Mouse (Mus musculus) liver, postnatal 0 days (tissue): ENCODE measurements at regions not wholly inside any gene's neighbourhood (a gene's known extent, or its start where the extent isn't known, plus 50 kb on each side); places are given as distances from the start of the nearest gene placed in this dataset.

ENCODE experiments used
- ATAC-seq: fragments of 200-750 bp; cut with Nextera tagmentation; 2 replicates; pipeline ENCODE4 v1.8.0; 2017; ENCODE audit warnings: mild to moderate bottlenecking, moderate library complexity
- DNase-seq: peaks from one replicate; pipeline ENCODE4 v3.0.0-alpha.2; 2016
- H3K27ac ChIP-seq: fragments of 300-500 bp; sonication (generic); 2 replicates; pipeline ENCODE4 v1.5.1; 2014; ENCODE audit warnings: antibody characterized with exemption, moderate library complexity, mild to moderate bottlenecking, low read depth
- H3K27me3 ChIP-seq: fragments of 300-500 bp; sonication (generic); 2 replicates; pipeline ENCODE4 v1.6.1; 2014; ENCODE audit warnings: low read length, control low read depth, mixed read lengths; ENCODE audit not compliant: insufficient read depth
- H3K36me3 ChIP-seq: fragments of 300-500 bp; sonication (generic); replicated peaks from 2 replicates; pipeline ENCODE4 v1.6.1; 2014; ENCODE audit warnings: mild to moderate bottlenecking, control low read depth, low read length, moderate library complexity, mixed read lengths; ENCODE audit not compliant: insufficient read depth
- H3K4me1 ChIP-seq: fragments of 300-500 bp; sonication (generic); 2 replicates; pipeline ENCODE4 v1.6.1; 2014; ENCODE audit warnings: antibody characterized with exemption, mild to moderate bottlenecking, control low read depth; ENCODE audit not compliant: insufficient read depth
- H3K4me2 ChIP-seq: fragments of 300-500 bp; sonication (generic); 2 replicates; pipeline ENCODE4 v1.6.1; 2014; ENCODE audit warnings: low read depth, mild to moderate bottlenecking, low read length, moderate library complexity, mixed read lengths
- H3K4me3 ChIP-seq: fragments of 300-500 bp; sonication (generic); 2 replicates; pipeline ENCODE4 v1.5.1; 2014; ENCODE audit warnings: low read depth, low read length
- H3K9ac ChIP-seq: fragments of 300-500 bp; sonication (generic); replicated peaks from 2 replicates; pipeline ENCODE4 v1.6.1; 2014; ENCODE audit warnings: mild to moderate bottlenecking, moderate library complexity
- H3K9me3 ChIP-seq: fragments of 300-500 bp; sonication (generic); 2 replicates; pipeline ENCODE4 v1.6.1; 2016; ENCODE audit warnings: mild to moderate bottlenecking, control low read depth, low read length, mixed read lengths
- CTCF ChIP-seq: sonication (generic); IDR thresholded peaks from 2 replicates; pipeline ENCODE4 v1.5.1; 2016; ENCODE audit warnings: antibody characterized with exemption, low read depth
- EP300 ChIP-seq: IDR thresholded peaks from 2 replicates; pipeline ENCODE4 v1.6.1; 2016; ENCODE audit warnings: antibody characterized with exemption, low read depth, mild to moderate bottlenecking
- WGBS: fragments of 180-500 bp; shearing (Covaris S2); extraction: QIAGEN DNeasy Blood & Tissue Kit; methylation state at CpG from one replicate; pipeline ENCODE4 v1.1.7; 2014; ENCODE audit not compliant: insufficient replicate concordance; 5-methylcytosine and 5-hydroxymethylcytosine counted together

DNA sequence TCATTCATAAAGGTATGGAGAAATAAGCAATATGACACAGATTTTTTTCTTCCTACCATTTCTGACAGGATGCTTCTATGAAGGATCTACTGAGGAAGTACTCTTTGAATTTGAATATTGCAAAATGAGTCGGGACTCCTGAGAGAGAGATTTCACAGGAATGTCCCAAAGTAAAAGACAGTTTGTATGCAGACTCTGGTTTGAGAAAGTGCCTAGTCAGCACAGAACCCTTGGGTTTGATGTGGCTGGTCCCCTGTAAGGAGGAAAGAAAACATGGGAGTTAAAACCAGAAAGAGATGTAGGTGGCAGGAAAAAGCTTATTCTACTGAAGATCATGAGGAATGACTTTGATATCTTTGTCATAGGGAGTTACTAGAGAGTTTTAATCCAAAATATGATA, 405.6 kb upstream of the Klf4 start:
- H3K27ac ChIP-seq = no peak overlapping the region
- H3K27me3 ChIP-seq = no peaks in the 10 kb centered on the region
- no peaks in the 10 kb centered on the region for H3K36me3 ChIP-seq
- WGBS = 46% methylated on average over 1 of the region's 1 CpGs
- H3K9me3 ChIP-seq = no peaks in the 10 kb centered on the region
- no peak overlapping the region for H3K4me2 ChIP-seq
- H3K9ac ChIP-seq = no peak overlapping the region
- no peak for DNase-seq
- H3K4me1 ChIP-seq = no peaks in the 10 kb centered on the region
- TF ChIP-seq CTCF (no peak), EP300 (no peak)
- ATAC-seq = no peak
- no peak overlapping the region for H3K4me3 ChIP-seq

DNA sequence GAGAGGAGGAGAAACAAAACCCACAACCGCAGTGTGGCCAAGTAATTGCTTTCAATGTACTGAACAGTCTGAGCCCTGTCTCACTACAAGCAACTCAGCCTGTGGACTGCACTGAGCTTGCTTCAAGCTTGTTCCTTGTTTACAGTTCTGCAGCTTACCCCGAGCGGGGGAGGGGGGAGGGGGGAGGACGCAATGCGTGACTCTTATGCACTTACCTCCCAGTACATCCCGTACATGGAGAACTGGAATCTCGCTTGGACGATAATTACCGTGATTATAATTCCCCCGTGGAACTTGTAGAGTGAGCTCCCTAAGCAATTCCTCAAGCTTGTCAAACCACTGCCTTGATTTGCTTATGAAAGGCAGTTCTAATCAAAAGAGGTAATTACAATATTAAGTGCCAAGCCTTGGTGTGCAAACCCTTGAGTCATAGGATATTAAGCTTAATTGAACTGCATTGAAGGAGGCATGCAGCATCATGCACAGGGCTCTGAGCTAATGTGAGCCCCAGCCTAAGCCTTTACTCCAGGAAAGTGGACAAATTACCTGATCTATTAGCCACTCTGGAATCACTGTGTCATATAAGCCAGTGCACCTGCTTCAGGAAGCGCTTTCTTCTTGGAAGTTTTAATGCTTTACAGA, 397.0 kb upstream of the Klf4 start:
- H3K27me3 ChIP-seq = no peaks in the 10 kb centered on the region
- H3K4me3 ChIP-seq = no peak overlapping the region
- H3K27ac ChIP-seq = no peak overlapping the region
- ATAC-seq = no peak
- no peak for DNase-seq
- 60% methylated on average over 11 of the region's 11 CpGs for WGBS
- no peak overlapping the region for H3K9ac ChIP-seq
- no peak overlapping the region for H3K4me2 ChIP-seq
- TF ChIP-seq EP300 (no peak), CTCF (no peak)
- H3K4me1 ChIP-seq = no peaks in the 10 kb centered on the region
- no peaks in the 10 kb centered on the region for H3K9me3 ChIP-seq
- H3K36me3 ChIP-seq = no peaks in the 10 kb centered on the region

DNA sequence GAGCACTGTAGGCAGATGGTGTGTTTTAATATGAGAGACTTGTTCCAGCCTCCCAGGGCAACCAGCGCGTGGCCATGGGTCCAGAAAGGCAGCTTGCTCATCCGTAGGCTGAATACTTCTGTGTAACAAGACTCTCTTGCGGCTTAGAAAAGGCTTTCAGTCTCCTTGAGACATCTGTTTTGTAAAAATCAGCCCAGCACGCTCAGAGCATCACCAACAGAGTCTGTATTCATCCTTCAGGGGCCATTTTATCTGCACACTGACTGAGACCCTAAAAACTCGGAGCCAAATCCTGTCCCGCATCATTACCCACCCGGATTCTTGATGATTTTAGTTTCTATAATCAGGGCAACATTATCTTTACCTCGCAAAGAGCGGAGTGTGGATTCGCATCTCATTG, 396.4 kb upstream of the Klf4 start:
- Histone ChIP-seq H3K4me2 (no peak overlapping the region), H3K9me3 (no peaks in the 10 kb centered on the region), H3K9ac (no peak overlapping the region), H3K4me3 (no peak overlapping the region), H3K4me1 (no peaks in the 10 kb centered on the region), H3K27ac (no peak overlapping the region), H3K36me3 (no peaks in the 10 kb centered on the region), H3K27me3 (no peaks in the 10 kb centered on the region)
- no peak for DNase-seq
- WGBS = 78% methylated on average over 11 of the region's 11 CpGs
- TF ChIP-seq CTCF = no peak
- TF ChIP-seq EP300 = no peak
- no peak for ATAC-seq

DNA sequence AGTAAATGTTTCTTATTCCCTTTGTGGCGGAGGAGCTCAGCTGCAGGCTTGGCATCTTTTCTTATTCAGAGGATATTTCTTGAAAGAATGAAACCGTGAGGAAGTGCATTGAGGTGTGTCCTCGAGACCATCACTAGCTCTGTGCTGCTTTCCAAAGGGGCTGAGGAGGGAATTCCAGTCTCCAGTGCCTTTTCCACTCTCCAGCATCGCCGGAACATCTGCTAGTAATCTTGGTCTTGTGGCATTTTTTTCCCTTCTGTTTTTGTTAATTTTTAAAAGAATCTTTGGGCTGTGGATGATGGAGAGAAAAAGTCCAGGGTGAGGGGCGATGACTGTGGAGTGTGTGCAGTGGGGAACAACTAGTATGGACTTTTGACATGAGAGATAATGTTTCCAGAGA, 395.9 kb upstream of the Klf4 start:
- no peaks in the 10 kb centered on the region for H3K36me3 ChIP-seq
- TF ChIP-seq EP300 (no peak), CTCF (no peak)
- DNase-seq (no peak), ATAC-seq (no peak)
- no peaks in the 10 kb centered on the region for H3K9me3 ChIP-seq
- no peak overlapping the region for H3K27ac ChIP-seq
- H3K4me1 ChIP-seq = no peaks in the 10 kb centered on the region
- H3K9ac ChIP-seq = no peak overlapping the region
- H3K27me3 ChIP-seq = no peaks in the 10 kb centered on the region
- no peak overlapping the region for H3K4me2 ChIP-seq
- WGBS = 68% methylated on average over 6 of the region's 6 CpGs
- H3K4me3 ChIP-seq = no peak overlapping the region

DNA sequence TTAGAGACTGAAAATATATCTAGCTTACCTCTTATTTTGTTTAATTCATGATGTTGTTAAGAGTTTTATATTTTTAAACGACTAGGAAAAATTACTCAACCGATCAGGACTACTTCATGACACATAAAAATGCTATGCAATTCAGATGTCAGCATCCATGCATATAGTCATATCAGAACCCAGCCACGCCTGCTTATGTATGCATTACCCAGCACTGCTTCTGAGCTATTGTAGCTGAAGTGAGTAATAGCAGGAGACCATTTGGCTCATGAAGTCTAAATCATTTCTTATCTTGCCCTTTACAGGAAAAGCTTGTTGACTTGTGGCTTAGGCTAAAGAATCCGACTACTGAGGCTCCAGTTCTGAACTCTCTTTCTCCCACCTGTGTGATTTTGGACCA, 395.1 kb upstream of the Klf4 start:
- no peaks in the 10 kb centered on the region for H3K9me3 ChIP-seq
- 55% methylated on average over 4 of the region's 4 CpGs for WGBS
- ATAC-seq (no peak), DNase-seq (no peak)
- H3K27ac ChIP-seq = no peak overlapping the region
- H3K36me3 ChIP-seq = no peaks in the 10 kb centered on the region
- H3K9ac ChIP-seq = no peak overlapping the region
- H3K27me3 ChIP-seq = no peaks in the 10 kb centered on the region
- TF ChIP-seq EP300 (no peak), CTCF (no peak)
- H3K4me3 ChIP-seq = no peak overlapping the region
- no peaks in the 10 kb centered on the region for H3K4me1 ChIP-seq
- H3K4me2 ChIP-seq = no peak overlapping the region

DNA sequence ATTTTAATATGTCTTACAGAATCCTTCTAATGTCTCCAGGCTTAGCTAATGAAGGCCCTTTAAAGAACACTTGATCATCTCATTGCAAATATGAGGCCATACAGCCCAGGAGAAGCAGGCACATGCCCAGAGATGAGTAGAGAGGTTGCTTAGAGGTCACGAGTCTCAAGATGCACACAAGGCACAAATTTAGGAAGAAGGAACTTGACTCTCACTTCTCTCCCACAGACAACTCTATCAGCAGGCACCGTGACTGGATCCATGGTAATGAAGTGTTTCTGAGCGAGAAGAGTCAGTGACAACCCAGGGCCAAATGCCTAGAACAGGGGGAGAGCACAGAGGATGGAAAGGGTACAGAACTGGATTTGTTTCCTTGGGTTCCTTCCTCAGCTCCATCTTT, 392.7 kb upstream of the Klf4 start:
- no peak for TF ChIP-seq EP300
- no peak for TF ChIP-seq CTCF
- DNase-seq = no peak
- Histone ChIP-seq H3K9me3 (no peaks in the 10 kb centered on the region), H3K4me2 (no peak overlapping the region), H3K36me3 (no peaks in the 10 kb centered on the region), H3K9ac (no peak overlapping the region), H3K27ac (no peak overlapping the region), H3K27me3 (no peaks in the 10 kb centered on the region), H3K4me1 (no peaks in the 10 kb centered on the region), H3K4me3 (no peak overlapping the region)
- WGBS = 55% methylated on average over 3 of the region's 3 CpGs
- no peak for ATAC-seq

DNA sequence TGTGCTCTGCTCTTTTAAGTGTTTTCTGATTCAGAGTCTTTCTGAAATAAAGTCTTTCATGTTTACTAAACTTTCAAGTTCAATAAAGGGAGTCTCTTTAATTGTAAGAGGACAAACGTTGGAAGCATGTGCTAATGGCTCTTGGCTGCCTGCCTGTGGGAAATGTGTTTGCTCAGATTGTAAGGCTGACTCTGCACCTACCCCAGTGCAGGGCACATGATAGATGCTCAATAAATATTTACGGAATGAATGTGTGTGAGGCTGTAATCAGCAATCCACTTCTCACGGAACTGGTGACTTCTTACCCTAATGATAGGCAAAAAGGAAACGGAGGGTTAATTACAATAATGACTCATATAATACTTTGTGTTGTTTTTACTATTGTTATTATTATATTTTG, 389.0 kb upstream of the Klf4 start:
- no peaks in the 10 kb centered on the region for H3K36me3 ChIP-seq
- 54% methylated on average over 4 of the region's 4 CpGs for WGBS
- H3K27ac ChIP-seq = no peak overlapping the region
- DNase-seq (no peak), ATAC-seq (no peak)
- no peak overlapping the region for H3K4me2 ChIP-seq
- no peaks in the 10 kb centered on the region for H3K27me3 ChIP-seq
- H3K9ac ChIP-seq = no peak overlapping the region
- H3K4me3 ChIP-seq = no peak overlapping the region
- H3K4me1 ChIP-seq = no peaks in the 10 kb centered on the region
- TF ChIP-seq EP300 = no peak
- no peak for TF ChIP-seq CTCF
- H3K9me3 ChIP-seq = no peaks in the 10 kb centered on the region
